Mouse (Mus musculus) midbrain, embryonic 15.5 days (tissue): Measurements from ENCODE around the gene Gpc6. TPM values are rescaled to one million over a fixed set of nuclear protein-coding genes. Genes with fewer than 3 reads are reported as not detected.

Source experiments
- ATAC-seq: fragments of 200-750 bp; cut with Nextera tagmentation; replicated peaks from 2 replicates; pipeline ENCODE4 v1.8.0; 2017; ENCODE audit warnings: moderate TSS enrichment
- H3K27ac ChIP-seq: fragments of 300-500 bp; sonication (generic); 2 replicates; pipeline ENCODE4 v1.5.1; 2015; ENCODE audit warnings: mild to moderate bottlenecking, inconsistent platforms
- H3K27me3 ChIP-seq: fragments of 300-500 bp; sonication (generic); replicated peaks from 2 replicates; pipeline ENCODE4 v1.6.1; 2015; ENCODE audit warnings: inconsistent platforms
- H3K36me3 ChIP-seq: fragments of 300-500 bp; sonication (generic); replicated peaks from 2 replicates; pipeline ENCODE4 v1.6.1; 2015; ENCODE audit warnings: inconsistent platforms
- H3K4me1 ChIP-seq: fragments of 300-500 bp; sonication (generic); 2 replicates; pipeline ENCODE4 v1.6.1; 2015; ENCODE audit warnings: inconsistent platforms
- H3K4me2 ChIP-seq: fragments of 300-500 bp; sonication (generic); 2 replicates; pipeline ENCODE4 v1.6.1; 2015; ENCODE audit warnings: inconsistent platforms, mild to moderate bottlenecking, moderate library complexity
- H3K4me3 ChIP-seq: fragments of 300-500 bp; sonication (generic); 2 replicates; pipeline ENCODE4 v1.5.1; 2015; ENCODE audit warnings: mild to moderate bottlenecking, inconsistent platforms
- H3K9ac ChIP-seq: fragments of 300-500 bp; sonication (generic); 2 replicates; pipeline ENCODE4 v1.6.1; 2015; ENCODE audit warnings: mild to moderate bottlenecking, inconsistent platforms
- H3K9me3 ChIP-seq: fragments of 300-500 bp; sonication (generic); 2 replicates; pipeline ENCODE4 v1.6.1; 2016; ENCODE audit warnings: inconsistent platforms
- WGBS: fragments of 180-500 bp; shearing (Covaris S2); methylation state at CpG from one replicate; pipeline ENCODE4 v1.1.7; 2015; ENCODE audit warnings: mixed read lengths; 5-methylcytosine and 5-hydroxymethylcytosine counted together
- polyA plus RNA-seq: library from polyadenylated mRNA; unstranded; fragments of >200 nt; fragmentation: Nextera tagmentation; extraction: Ambion mirVana; gene quantifications from 2 replicates; pipeline ENCODE4 v1.2.1, GENCODE M21; 2015

The Gpc6 gene
- polyA plus RNA-seq, 1 experiment from 2014 or later = 21.1 TPM

DNA sequence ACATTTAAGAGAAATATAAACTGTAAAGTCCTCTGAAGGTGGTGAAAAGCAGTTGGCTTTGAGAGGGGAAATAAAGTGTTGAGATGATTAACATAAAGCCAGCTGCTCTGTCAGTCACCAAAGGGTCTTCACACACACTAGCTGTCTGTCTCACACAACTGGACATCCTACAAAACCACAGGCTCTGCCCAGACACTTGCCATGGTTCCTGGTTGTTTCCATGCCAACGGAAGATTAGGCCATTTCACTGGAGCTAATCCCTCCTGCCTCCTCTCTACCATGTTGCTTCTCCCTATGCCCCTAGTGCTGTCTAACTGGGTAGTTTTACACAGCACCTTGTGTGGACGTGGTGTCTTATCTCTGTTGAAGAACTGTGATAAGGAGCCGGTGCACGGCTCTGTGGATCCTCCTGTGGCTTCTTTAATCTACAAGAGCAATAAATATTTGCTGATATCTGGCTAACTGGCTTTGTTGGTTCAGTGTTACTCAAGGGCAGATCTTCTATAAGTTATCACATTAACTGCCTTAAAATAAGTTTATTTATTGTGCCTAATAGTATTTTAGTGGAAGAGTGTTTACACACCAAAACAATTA, 562.1 kb downstream of the Gpc6 start:
- H3K4me2 ChIP-seq = no peak overlapping the region
- peak; percentile 57 for ATAC-seq
- no peaks in the 10 kb centered on the region for H3K36me3 ChIP-seq
- no peak overlapping the region for H3K27ac ChIP-seq
- H3K4me1 ChIP-seq = peaks cover 3% of the 10 kb centered on the region; the same call in 1 of the 2 replicates
- H3K9ac ChIP-seq = no peak overlapping the region
- no peaks in the 10 kb centered on the region for H3K9me3 ChIP-seq
- WGBS = 35% methylated on average over 4 of the region's 4 CpGs
- H3K4me3 ChIP-seq = no peak overlapping the region
- no peaks in the 10 kb centered on the region for H3K27me3 ChIP-seq

DNA sequence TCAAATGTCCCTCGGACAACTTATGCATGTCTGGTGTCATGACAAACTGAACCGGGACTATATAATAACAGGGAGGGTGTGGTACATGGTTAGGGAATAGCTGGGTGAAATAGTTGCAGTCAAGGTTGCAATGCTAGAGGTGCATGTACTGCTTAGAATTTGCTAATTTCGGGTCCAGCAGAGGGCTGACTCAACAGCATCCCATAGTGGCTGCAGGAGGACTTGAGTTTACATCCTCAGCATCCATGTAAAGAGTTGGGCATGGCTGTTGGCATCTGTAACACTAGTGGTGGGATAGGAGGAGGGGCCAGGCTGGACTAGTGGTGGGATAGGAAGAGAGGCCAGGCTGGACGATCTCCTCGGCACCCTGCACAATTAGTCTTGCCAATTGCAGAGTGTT, 565.4 kb downstream of the Gpc6 start:
- no peaks in the 10 kb centered on the region for H3K36me3 ChIP-seq
- WGBS = 68% methylated on average over 5 of the region's 5 CpGs
- H3K9ac ChIP-seq = no peak overlapping the region
- ATAC-seq = no peak
- peaks cover 3% of the 10 kb centered on the region; the same call in 1 of the 2 replicates for H3K4me1 ChIP-seq
- no peak overlapping the region for H3K27ac ChIP-seq
- no peak overlapping the region for H3K4me2 ChIP-seq
- no peak overlapping the region for H3K4me3 ChIP-seq
- H3K9me3 ChIP-seq = no peaks in the 10 kb centered on the region
- H3K27me3 ChIP-seq = no peaks in the 10 kb centered on the region

DNA sequence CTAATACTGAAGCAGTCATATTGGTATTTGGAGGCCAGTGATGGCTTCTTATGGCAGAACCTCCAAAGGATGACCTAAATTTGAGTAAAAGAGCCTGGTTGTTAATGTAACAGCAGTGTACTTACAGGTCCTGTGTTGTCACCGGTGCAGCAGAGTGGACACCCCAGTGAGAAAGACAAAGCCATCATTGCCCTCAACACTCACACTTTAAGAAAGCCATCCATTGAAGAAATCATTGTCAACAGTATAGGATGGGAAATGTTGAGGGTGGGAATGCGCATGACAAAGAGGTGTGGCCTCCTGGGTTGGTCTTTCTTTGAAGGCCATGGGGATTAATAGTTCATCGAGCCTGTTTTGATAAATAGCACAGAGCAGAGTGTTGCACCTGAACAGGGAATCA, 570.0 kb downstream of the Gpc6 start:
- Histone ChIP-seq H3K4me2 (no peak overlapping the region), H3K9ac (no peak overlapping the region), H3K4me1 (no peaks in the 10 kb centered on the region), H3K27me3 (no peaks in the 10 kb centered on the region), H3K27ac (no peak overlapping the region), H3K9me3 (no peaks in the 10 kb centered on the region), H3K4me3 (no peak overlapping the region), H3K36me3 (no peaks in the 10 kb centered on the region)
- ATAC-seq = no peak
- 70% methylated on average over 3 of the region's 3 CpGs for WGBS

DNA sequence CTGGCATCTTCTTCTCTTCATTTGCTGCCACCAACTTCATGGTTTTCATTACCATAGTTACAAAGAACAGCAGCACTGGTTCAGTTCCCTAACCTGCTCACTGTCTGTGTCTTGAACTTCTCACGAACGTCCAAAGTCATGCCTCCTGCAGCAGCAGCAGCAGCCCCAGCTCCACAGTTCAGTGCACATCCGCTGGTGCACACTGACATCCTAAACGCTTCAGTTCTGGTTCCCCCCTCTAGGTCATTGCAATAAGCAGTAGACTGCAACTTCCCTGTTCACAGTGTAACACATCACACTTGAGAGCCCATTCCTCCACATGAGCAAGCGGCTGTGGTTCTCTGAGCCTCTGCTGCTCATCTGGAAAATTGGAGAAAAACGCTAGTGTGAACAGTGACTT, 573.7 kb downstream of the Gpc6 start:
- Histone ChIP-seq H3K36me3 (no peaks in the 10 kb centered on the region), H3K4me2 (no peak overlapping the region), H3K9me3 (no peaks in the 10 kb centered on the region), H3K27me3 (no peaks in the 10 kb centered on the region), H3K4me3 (no peak overlapping the region), H3K9ac (no peak overlapping the region), H3K27ac (no peak overlapping the region), H3K4me1 (no peaks in the 10 kb centered on the region)
- 75% methylated on average over 6 of the region's 6 CpGs for WGBS
- no peak for ATAC-seq

DNA sequence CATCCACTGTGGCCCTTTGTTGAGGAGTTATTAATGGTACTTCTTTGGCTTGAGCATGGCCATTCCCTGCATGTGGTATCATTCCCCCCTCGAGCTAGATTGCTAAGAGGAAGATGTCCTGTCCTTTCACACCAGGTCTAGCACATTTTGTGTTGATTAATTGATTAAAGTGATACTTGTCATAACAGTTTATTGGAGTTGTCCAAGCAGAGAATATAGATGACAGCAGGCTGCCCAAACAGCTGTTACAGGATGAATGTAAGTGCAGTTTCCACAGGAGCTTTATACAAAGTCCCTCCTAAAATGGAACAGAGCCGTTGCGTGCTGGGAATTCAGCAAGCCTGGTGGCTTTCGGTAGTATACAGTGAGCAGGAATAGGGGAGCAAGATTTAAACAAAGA, 574.2 kb downstream of the Gpc6 start:
- ATAC-seq = no peak
- H3K4me2 ChIP-seq = no peak overlapping the region
- WGBS = 83% methylated on average over 4 of the region's 4 CpGs
- no peaks in the 10 kb centered on the region for H3K27me3 ChIP-seq
- H3K9ac ChIP-seq = no peak overlapping the region
- H3K36me3 ChIP-seq = no peaks in the 10 kb centered on the region
- H3K4me1 ChIP-seq = no peaks in the 10 kb centered on the region
- no peaks in the 10 kb centered on the region for H3K9me3 ChIP-seq
- H3K4me3 ChIP-seq = no peak overlapping the region
- H3K27ac ChIP-seq = no peak overlapping the region

DNA sequence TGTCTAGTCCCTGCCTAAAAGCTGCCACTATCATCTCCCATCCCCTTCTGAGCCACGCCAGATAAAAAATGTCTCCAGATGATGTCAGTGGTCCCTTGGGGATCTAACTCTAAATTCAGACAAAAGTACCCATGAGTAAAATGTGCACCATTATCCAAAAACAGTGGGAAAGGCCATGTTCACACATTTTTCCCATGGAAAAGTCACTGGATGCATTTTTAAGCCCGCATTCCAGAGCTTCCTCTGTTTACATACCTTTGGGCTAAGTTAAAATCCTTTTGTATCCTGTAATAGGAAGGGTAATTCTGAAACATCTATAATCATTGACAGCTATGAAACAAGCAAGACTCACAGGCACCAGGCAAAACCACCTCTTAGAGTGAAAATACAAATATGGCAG, 589.7 kb downstream of the Gpc6 start:
- Histone ChIP-seq H3K27me3 (no peaks in the 10 kb centered on the region), H3K4me3 (no peak overlapping the region)

DNA sequence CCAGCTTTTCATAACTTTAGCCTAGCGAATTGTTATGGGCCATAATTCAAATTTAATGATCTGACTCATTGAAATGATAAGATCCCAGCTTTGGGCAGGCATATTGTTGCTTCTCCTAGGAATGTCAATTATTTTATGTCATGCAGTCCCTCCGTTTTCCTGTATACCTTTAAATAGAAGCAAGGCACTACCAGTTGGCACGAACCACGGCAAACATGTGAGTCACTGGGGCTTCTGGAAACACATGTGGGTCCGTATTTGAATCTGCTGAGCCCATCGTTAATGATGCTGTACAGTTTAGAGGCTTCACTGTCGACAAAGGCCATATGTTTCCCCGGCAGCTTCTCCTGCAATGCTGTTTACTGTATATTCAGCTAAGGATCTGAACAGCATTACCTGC, 594.5 kb downstream of the Gpc6 start:
- no peak overlapping the region for H3K9ac ChIP-seq
- ATAC-seq = 0 out of 2 replicates have a peak, but pooled peaks have one; percentile 39
- no peaks in the 10 kb centered on the region for H3K9me3 ChIP-seq
- H3K4me2 ChIP-seq = no peak overlapping the region
- H3K36me3 ChIP-seq = no peaks in the 10 kb centered on the region
- H3K4me1 ChIP-seq = no peaks in the 10 kb centered on the region
- 65% methylated on average over 8 of the region's 8 CpGs for WGBS
- no peak overlapping the region for H3K4me3 ChIP-seq
- H3K27ac ChIP-seq = peak overlapping the region; percentile 38; the same call in 1 of the 2 replicates
- H3K27me3 ChIP-seq = no peaks in the 10 kb centered on the region

More for the DNA sequence above, 589.7 kb downstream of the Gpc6 start:
- WGBS = 78% methylated on average over 2 of the region's 2 CpGs
- H3K9ac ChIP-seq = no peak overlapping the region
- no peak overlapping the region for H3K27ac ChIP-seq
- no peaks in the 10 kb centered on the region for H3K36me3 ChIP-seq
- H3K4me2 ChIP-seq = no peak overlapping the region
- H3K9me3 ChIP-seq = no peaks in the 10 kb centered on the region
- H3K4me1 ChIP-seq = 0 out of 2 replicates have a peak, but pooled peaks cover 2% of the 10 kb centered on the region
- no peak for ATAC-seq

DNA sequence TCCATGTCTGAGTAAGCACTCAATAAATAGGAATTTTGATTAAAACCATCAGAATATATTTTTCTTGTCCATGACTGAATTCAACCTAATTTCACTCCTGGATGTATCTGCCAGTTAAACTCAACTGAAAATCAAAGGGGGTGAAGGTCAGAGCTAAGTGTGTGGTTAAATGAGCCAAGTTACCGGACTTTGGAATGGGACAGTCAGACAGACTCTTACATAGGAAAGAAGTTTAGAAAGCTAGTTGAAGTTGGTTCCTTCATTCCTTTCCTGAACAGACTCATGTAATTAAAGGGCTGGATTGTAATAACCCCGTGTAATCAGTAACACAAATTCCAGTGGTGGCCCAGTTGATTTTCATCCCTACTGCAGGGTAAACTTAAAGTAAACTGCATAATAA, 595.6 kb downstream of the Gpc6 start:
- 95% methylated on average over 2 of the region's 2 CpGs for WGBS
- no peak for ATAC-seq
- no peaks in the 10 kb centered on the region for H3K9me3 ChIP-seq
- H3K27ac ChIP-seq = no peak overlapping the region
- no peaks in the 10 kb centered on the region for H3K4me1 ChIP-seq
- no peak overlapping the region for H3K4me2 ChIP-seq
- no peaks in the 10 kb centered on the region for H3K36me3 ChIP-seq
- H3K9ac ChIP-seq = no peak overlapping the region
- H3K27me3 ChIP-seq = no peaks in the 10 kb centered on the region
- H3K4me3 ChIP-seq = no peak overlapping the region

DNA sequence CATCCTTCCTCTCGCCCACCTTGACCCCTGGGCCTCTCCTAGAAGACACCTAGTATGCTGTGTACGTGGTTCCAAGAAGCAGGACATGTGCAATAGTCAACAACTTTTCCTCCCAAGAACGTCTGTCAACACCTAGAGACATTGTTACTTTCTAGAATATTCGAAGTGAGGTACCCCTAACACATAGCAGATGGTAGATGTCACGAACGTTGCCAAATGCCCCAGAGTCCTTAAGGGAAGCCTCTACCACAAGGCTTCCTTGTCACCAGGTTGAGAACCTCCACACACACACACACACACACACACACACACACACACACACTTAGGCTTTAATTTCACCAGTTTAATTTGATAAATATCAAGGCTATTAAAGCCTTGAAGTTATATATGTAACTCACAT, 600.0 kb downstream of the Gpc6 start:
- no peak for ATAC-seq
- Histone ChIP-seq H3K9me3 (no peaks in the 10 kb centered on the region), H3K36me3 (no peaks in the 10 kb centered on the region), H3K4me2 (no peak overlapping the region), H3K27ac (no peak overlapping the region), H3K27me3 (no peaks in the 10 kb centered on the region), H3K4me3 (no peak overlapping the region), H3K4me1 (no peaks in the 10 kb centered on the region), H3K9ac (no peak overlapping the region)
- WGBS = 90% methylated on average over 6 of the region's 6 CpGs

DNA sequence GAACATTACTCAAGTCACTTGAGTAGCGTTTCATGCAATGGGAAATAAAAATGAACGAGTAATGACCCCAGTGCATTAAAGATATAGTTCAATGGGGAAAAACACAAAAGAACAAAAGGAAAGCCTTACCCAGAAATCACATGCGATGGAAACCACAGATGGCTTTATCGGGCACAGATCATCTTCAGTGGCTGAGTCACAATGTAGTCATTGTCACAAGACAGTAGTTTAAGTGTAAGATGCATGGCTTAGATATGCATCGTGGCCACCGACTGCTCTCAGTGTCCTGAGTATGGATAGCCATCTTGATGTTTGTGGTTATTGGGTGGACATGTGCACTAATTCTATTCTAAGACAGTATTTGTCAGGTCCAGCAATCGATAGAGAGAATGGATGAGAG, 601.9 kb downstream of the Gpc6 start:
- H3K4me1 ChIP-seq = no peaks in the 10 kb centered on the region
- WGBS = 90% methylated on average over 7 of the region's 7 CpGs
- no peak overlapping the region for H3K4me3 ChIP-seq
- H3K27me3 ChIP-seq = no peaks in the 10 kb centered on the region
- no peaks in the 10 kb centered on the region for H3K36me3 ChIP-seq
- H3K9ac ChIP-seq = no peak overlapping the region
- no peak overlapping the region for H3K27ac ChIP-seq
- H3K9me3 ChIP-seq = no peaks in the 10 kb centered on the region
- ATAC-seq = no peak
- H3K4me2 ChIP-seq = no peak overlapping the region

DNA sequence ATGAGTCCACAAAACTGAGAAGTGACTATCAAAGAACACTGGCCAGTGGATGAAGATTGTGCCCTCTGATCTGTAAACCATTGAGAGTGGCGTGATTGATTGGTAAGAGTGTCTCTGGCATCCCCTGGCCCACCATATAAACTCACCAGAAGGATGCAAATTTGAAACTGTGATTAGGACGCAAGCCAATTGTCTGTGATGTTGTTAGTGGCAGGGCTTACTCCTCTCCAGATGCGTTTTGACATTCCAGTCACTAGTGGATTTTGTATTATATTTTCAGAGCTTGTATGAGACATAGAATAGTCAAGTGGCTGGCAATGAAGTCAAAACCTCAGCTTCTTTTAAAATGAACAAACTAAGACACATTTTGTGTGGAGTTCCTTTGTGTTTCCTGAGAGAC, 604.3 kb downstream of the Gpc6 start:
- no peaks in the 10 kb centered on the region for H3K4me1 ChIP-seq
- no peaks in the 10 kb centered on the region for H3K27me3 ChIP-seq
- no peaks in the 10 kb centered on the region for H3K9me3 ChIP-seq
- WGBS = 74% methylated on average over 3 of the region's 3 CpGs
- no peak overlapping the region for H3K4me3 ChIP-seq
- no peak for ATAC-seq
- H3K36me3 ChIP-seq = no peaks in the 10 kb centered on the region
- no peak overlapping the region for H3K9ac ChIP-seq
- H3K27ac ChIP-seq = no peak overlapping the region
- no peak overlapping the region for H3K4me2 ChIP-seq

DNA sequence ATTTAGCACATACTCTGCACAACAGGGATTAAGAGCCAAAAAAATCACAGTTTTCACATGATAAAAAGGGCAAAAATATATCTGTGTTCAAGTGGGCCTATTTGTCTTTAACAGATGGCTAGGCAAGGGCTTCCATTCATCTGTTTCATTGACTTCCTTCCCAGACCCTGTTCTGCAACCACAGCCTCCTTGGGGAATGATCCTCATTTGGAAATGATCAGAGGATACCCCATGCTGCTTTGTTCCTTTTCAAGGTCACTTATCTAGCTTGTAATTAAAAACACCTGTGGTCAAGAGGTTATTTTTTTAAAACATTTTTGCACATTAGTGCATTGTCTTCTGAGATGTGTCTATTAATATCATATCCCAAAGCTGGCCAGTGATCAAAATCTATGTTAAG, 627.7 kb downstream of the Gpc6 start:
- Histone ChIP-seq H3K4me1 (no peaks in the 10 kb centered on the region), H3K4me2 (no peak overlapping the region), H3K36me3 (no peaks in the 10 kb centered on the region), H3K9me3 (no peaks in the 10 kb centered on the region), H3K4me3 (no peak overlapping the region), H3K27me3 (no peaks in the 10 kb centered on the region), H3K9ac (no peak overlapping the region), H3K27ac (no peak overlapping the region)
- no peak for ATAC-seq

DNA sequence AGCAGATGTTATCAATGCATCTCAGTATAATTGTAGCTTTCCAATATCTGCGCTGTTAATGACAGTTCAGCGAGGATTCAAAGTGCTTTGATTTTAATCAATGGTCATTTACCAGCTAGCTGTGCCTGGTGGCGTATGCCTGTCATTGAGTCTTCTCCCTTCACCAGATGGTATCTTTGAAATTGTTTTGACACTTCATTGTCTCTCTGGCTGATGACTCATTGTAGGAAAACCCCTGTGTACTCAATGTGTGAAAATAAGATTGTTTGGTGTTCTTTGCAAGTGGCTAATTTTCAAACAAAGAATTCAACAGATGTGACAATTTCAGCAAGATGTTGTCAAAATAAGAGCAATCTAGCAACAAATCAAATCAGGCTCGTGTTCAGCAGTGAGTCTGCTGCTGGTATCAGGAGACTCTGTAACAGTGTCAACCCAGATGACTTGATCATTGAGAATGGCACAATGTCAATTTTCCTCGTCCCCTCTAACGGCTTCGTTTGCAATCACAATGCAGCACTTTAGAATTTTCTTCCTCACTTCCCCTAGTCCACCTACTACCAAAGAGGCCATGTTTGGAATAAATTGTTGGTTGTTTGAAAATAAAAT, 631.7 kb downstream of the Gpc6 start:
- ATAC-seq = no peak
- WGBS = 60% methylated on average over 7 of the region's 7 CpGs

More for the DNA sequence above, 631.7 kb downstream of the Gpc6 start:
- Histone ChIP-seq H3K9ac (no peak overlapping the region), H3K9me3 (no peaks in the 10 kb centered on the region), H3K4me1 (no peaks in the 10 kb centered on the region), H3K4me3 (no peak overlapping the region), H3K27ac (no peak overlapping the region), H3K27me3 (no peaks in the 10 kb centered on the region), H3K4me2 (no peak overlapping the region), H3K36me3 (no peaks in the 10 kb centered on the region)
